Mouse (Mus musculus): ENCODE data around the gene Mb.

GRCm38 (mm10) chr15:76994413-76994812, 56.1 kb downstream of the Mb start:
- no peak for TF ChIP-seq CTCF (IDR thresholded peaks at IDR 0.05)
- no peak for TF ChIP-seq EP300 (IDR thresholded peaks at IDR 0.05)

All from lung, postnatal 0 days (tissue).